Mouse (Mus musculus): ENCODE measurements around the gene Tmem262. TPM values are rescaled to one million over a fixed set of nuclear protein-coding genes. Genes with fewer than 3 reads are reported as not detected.

The Tmem262 gene
- polyA plus RNA-seq, 1 experiment from 2014 or later = not detected

DNA sequence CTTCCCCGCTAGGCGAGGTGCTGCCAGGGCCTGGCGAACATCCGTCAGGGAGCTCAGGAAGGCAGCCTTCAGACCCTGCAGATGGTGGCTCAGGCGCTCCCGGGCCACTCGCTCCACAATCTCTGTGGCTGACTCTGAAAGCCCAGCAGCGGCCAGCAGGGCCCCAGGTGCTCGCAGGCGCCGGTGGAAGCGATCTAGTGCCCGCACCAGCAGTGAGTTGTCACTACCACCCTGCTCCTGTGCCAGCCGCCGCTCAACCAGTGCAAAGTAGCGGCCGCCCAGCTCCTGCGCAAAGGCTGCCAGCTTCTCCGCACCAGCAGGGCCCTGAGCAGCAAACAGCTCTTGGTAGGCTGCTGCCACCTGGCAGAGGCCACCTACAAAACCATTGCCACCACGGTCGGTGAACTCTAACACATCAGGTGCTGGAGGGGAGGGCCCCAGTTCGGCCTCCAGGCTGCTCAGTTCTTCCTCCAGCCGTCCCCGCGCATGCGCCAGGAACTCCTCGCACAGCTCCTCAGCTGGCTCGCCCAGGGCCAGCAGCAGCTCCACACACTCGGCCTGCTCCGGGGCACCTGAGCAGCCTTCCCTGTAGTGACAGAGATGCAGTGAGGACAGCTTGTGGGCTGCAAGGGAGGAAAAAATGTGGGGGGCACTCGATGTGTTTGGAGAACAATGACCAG, 9.1 kb upstream of the Tmem262 start:
- TF ChIP-seq EP300 (optimal IDR thresholded peaks at IDR 0.05) (no peak), CTCF (IDR thresholded peaks at IDR 0.05; ENCODE audit: low read depth) (no peak)
- DNase-seq (ENCODE audit: low spot score) = no peak
- H3K4me2 ChIP-seq (replicated peaks; ENCODE audit: low read depth) = no peak overlapping the region
- no peak overlapping the region for H3K9ac ChIP-seq (ENCODE audit: low read length)
- H3K4me3 ChIP-seq (ENCODE audit: low read depth, low read length) = no peak overlapping the region
- no peak for ATAC-seq (ENCODE audit: low FRiP score, low TSS enrichment)
- no peak overlapping the region for H3K27ac ChIP-seq (replicated peaks)
- H3K36me3 ChIP-seq (ENCODE audit: control insufficient read depth, insufficient read depth, low read length) = peaks cover 7% of the 10 kb centered on the region
- 91% methylated on average over 31 of the region's 31 CpGs for WGBS
- H3K27me3 ChIP-seq (ENCODE audit: control insufficient read depth, insufficient read depth, low read length) = no peaks in the 10 kb centered on the region
- H3K4me1 ChIP-seq (replicated peaks; ENCODE audit: control insufficient read depth, insufficient read depth) = peaks cover 5% of the 10 kb centered on the region; the same call in 1 of the 2 replicates
- H3K9me3 ChIP-seq (ENCODE audit: control insufficient read depth, low read length) = no peaks in the 10 kb centered on the region

DNA sequence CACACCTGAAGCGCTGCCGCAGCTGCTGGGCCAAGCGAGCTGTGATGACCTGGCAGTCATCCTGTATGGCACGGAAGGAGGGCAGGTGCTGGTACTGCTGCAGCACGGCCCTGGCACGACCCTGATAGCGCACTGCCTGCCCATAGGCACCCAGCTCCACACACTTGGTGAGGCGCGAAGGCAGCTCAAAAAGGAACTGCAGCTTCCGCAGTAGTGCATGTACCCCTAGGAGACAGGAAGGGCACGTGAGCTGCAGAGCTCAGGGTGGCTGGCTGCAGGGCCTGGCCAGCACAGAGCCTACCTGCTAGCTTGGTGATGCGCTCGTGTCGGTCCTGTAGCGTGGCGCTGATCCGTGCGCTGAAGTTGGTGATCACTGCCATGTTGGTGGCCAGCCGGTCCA, 8.6 kb upstream of the Tmem262 start:
- peaks cover 7% of the 10 kb centered on the region for H3K36me3 ChIP-seq (ENCODE audit: control insufficient read depth, insufficient read depth, low read length)
- no peak for DNase-seq (ENCODE audit: low spot score)
- no peak overlapping the region for H3K4me3 ChIP-seq (ENCODE audit: low read depth, low read length)
- H3K27ac ChIP-seq (replicated peaks) = no peak overlapping the region
- WGBS = 92% methylated on average over 19 of the region's 19 CpGs
- H3K27me3 ChIP-seq (ENCODE audit: control insufficient read depth, insufficient read depth, low read length) = no peaks in the 10 kb centered on the region
- H3K9ac ChIP-seq (ENCODE audit: low read length) = no peak overlapping the region
- ATAC-seq (ENCODE audit: low FRiP score, low TSS enrichment) = no peak
- no peak overlapping the region for H3K4me2 ChIP-seq (replicated peaks; ENCODE audit: low read depth)
- peaks cover 7% of the 10 kb centered on the region for H3K4me1 ChIP-seq (replicated peaks; ENCODE audit: control insufficient read depth, insufficient read depth)
- TF ChIP-seq CTCF (IDR thresholded peaks at IDR 0.05; ENCODE audit: low read depth) (no peak), EP300 (optimal IDR thresholded peaks at IDR 0.05) (no peak)
- H3K9me3 ChIP-seq (ENCODE audit: control insufficient read depth, low read length) = no peaks in the 10 kb centered on the region

DNA sequence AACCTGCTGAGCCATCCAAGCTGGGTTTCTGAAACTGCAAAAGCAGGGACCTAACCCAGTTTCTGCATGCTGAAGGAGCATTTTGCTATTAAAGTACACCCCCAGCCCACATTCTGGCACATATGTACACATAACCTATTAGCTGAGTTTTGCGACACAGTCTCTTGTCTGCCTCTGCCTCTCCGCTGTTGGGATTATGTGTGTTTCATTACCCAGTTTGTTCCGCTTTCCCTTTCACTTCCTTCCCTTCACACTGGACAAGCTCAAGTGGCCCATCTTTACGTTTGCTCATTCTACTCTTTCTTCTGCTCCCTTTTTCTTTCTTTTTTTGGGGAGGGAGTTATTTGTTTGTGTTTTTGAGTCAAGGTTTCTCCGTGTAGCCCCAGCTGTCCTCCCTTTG, 5.9 kb upstream of the Tmem262 start:
- H3K4me2 ChIP-seq (replicated peaks; ENCODE audit: low read depth) = no peak overlapping the region
- H3K9me3 ChIP-seq (ENCODE audit: control insufficient read depth, low read length) = no peaks in the 10 kb centered on the region
- no peaks in the 10 kb centered on the region for H3K27me3 ChIP-seq (ENCODE audit: control insufficient read depth, insufficient read depth, low read length)
- peaks cover 5% of the 10 kb centered on the region for H3K36me3 ChIP-seq (ENCODE audit: control insufficient read depth, insufficient read depth, low read length)
- peaks cover 3% of the 10 kb centered on the region; the same call in 1 of the 2 replicates for H3K4me1 ChIP-seq (replicated peaks; ENCODE audit: control insufficient read depth, insufficient read depth)
- no peak overlapping the region for H3K4me3 ChIP-seq (ENCODE audit: low read depth, low read length)
- no peak for ATAC-seq (ENCODE audit: low FRiP score, low TSS enrichment)
- H3K9ac ChIP-seq (ENCODE audit: low read length) = no peak overlapping the region
- no peak overlapping the region for H3K27ac ChIP-seq (replicated peaks)
- TF ChIP-seq EP300 (optimal IDR thresholded peaks at IDR 0.05) (no peak), CTCF (IDR thresholded peaks at IDR 0.05; ENCODE audit: low read depth) (no peak)
- 87% methylated on average over 5 of the region's 5 CpGs for WGBS
- DNase-seq (ENCODE audit: low spot score) = no peak

DNA sequence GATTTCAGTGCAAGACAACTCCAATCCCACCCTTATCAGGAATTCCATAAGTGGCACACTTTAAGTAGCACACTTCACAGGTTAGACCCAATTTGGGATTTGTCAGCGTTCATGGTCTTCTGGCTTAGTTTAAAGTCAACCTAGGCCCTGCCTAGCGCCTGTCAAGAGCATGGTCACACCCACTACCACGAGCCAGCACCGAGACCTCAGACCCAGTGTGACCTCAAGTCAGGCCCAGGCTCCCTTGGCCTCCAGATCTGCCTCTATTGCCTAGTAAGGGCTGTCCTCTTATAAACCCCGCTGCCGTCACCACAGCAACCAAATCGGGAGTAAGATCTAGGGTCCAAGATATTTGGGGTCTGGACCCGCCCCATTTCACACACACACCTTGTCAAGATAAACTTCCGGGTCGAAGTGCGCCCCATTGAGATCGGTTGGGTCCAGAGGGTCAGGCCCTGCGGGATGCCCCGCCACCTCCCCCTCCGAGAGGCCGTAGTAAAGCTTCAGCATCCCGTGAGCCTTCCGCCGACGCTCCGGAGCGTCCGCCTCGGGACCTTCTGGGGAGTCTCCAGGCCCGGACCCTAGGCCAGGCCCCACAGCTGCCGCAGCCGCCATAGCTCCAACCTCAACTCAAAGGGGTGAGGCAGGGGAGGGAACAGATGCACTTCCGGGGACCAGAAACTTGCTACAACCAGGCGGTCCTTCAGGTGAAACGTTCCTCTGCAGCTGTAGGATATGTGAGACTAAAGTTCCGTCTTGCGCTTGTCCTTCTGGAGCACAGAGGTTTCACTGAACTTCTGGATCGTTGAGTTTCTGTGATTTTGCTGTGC, 3.1 kb upstream of the Tmem262 start, which contains the start of gene Vps51:
Gene Vps51, minus strand, starts transcription at position 668 of the 830 bp plus-strand sequence.
- peak; percentile 86 for DNase-seq (ENCODE audit: low spot score)
- WGBS = 1% methylated on average over 33 of the region's 33 CpGs
- H3K27me3 ChIP-seq (ENCODE audit: control insufficient read depth, insufficient read depth, low read length) = no peaks in the 10 kb centered on the region
- peak within 1 kb of the TSS; percentile 87 for H3K27ac ChIP-seq (replicated peaks)
- peak; percentile 88 for ATAC-seq (ENCODE audit: low FRiP score, low TSS enrichment)
- H3K9ac ChIP-seq (ENCODE audit: low read length) = peak within 1 kb of the TSS; percentile 78
- H3K4me3 ChIP-seq (ENCODE audit: low read depth, low read length) = peak within 1 kb of the TSS; percentile 89
- H3K9me3 ChIP-seq (ENCODE audit: control insufficient read depth, low read length) = no peaks in the 10 kb centered on the region
- peak within 1 kb of the TSS; percentile 95 for H3K4me2 ChIP-seq (replicated peaks; ENCODE audit: low read depth)
- 0 out of 2 replicates have a peak, but pooled peaks cover 6% of the 10 kb centered on the region for H3K36me3 ChIP-seq (ENCODE audit: control insufficient read depth, insufficient read depth, low read length)
- TF ChIP-seq EP300 (optimal IDR thresholded peaks at IDR 0.05) (peak; percentile 27), CTCF (IDR thresholded peaks at IDR 0.05; ENCODE audit: low read depth) (0 out of 2 replicates have a peak, but pooled peaks have one; percentile 20)
- peaks cover 3% of the 10 kb centered on the region; the same call in 1 of the 2 replicates for H3K4me1 ChIP-seq (replicated peaks; ENCODE audit: control insufficient read depth, insufficient read depth)

DNA sequence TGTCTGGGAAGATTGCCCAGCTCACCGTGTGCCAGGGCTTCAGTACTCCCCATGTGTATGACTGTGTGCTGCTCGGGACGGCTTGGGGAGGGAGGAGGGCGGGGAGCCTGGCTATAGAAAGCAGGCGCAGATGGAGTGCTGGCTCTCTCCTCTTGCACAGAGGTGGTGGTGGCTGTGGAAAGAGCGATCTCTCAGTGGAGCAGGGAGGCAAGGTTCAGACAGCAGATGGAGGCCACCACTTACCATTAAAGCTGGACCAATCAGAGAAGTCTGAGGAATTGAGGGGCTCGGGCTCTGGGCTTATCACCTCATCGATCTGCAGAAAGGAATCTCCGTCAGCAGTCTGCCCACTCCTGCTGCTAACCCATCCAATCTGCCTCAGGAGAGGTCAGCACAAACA, 2.3 kb downstream of the Tmem262 start, which contains the start of gene Gm28374:
Gene Gm28374, minus strand, starts transcription at position 101 of the 400 bp plus-strand sequence.
- Histone ChIP-seq H3K27ac (replicated peaks) (no peak within 1 kb of the TSS), H3K27me3 (ENCODE audit: control insufficient read depth, insufficient read depth, low read length) (no peaks in the 10 kb centered on the region), H3K9me3 (ENCODE audit: control insufficient read depth, low read length) (no peaks in the 10 kb centered on the region), H3K36me3 (ENCODE audit: control insufficient read depth, insufficient read depth, low read length) (peaks cover 8% of the 10 kb centered on the region; the same call in 1 of the 2 replicates), H3K4me2 (replicated peaks; ENCODE audit: low read depth) (no peak within 1 kb of the TSS), H3K4me3 (ENCODE audit: low read depth, low read length) (no peak within 1 kb of the TSS), H3K4me1 (replicated peaks; ENCODE audit: control insufficient read depth, insufficient read depth) (peaks cover 2% of the 10 kb centered on the region; the same call in 1 of the 2 replicates), H3K9ac (ENCODE audit: low read length) (no peak within 1 kb of the TSS)
- WGBS = 85% methylated on average over 9 of the region's 9 CpGs
- ATAC-seq (ENCODE audit: low FRiP score, low TSS enrichment) = no peak
- no peak for DNase-seq (ENCODE audit: low spot score)
- TF ChIP-seq EP300 (optimal IDR thresholded peaks at IDR 0.05) = no peak
- no peak for TF ChIP-seq CTCF (IDR thresholded peaks at IDR 0.05; ENCODE audit: low read depth)

Data from stomach, postnatal 0 days (tissue).